Mouse (Mus musculus): ENCODE data around the gene Olfr110.

GRCm38 (mm10) chr17:37491930-37492518, at the start of gene Olfr110:
- TF ChIP-seq POLR2A (IDR thresholded peaks at IDR 0.05; ENCODE audit: insufficient read depth, low read depth, low read length) (no peak), EP300 (IDR thresholded peaks at IDR 0.05; ENCODE audit: insufficient read depth, low read depth, low read length) (no peak)
